Comparison of ENCODE assay signal across 8 mouse cellular contexts in the genomic region with DNA sequence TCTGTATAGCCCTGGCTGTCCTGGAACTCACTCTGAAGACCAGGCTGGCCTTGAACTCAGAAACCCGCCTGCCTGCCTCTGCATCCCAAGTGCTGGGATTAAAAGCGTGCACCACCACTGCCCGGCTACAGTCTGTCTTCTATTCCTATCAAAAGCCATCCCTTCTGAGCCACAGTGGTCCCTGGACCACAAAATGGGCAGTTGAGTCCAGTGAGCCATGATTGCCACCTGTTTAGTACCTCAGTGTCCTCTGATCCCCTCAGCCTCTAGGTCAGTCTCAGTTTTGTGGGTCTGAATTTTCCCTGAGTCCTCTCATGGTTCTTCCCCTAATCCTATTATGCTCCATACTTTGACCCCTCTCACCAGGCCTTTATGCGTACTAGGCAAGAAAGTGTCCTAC. TPM values are rescaled to one million over a fixed set of nuclear protein-coding genes. Genes with fewer than 3 reads are reported as not detected.
A peak's percentile ranks its signal among the peaks of the same experiment; 100 is the strongest.
DNase-seq lines count a peak whose midpoint lies in the region; ATAC-seq lines count a peak whose summit lies in the region.

No protein-coding gene starts in this region.

- peak overlapping the region; percentile 98 for H3K4me3 ChIP-seq in liver, embryonic 11.5 days (ENCODE audit: low read depth, low read length)
- no peak overlapping the region for H3K4me3 ChIP-seq in forebrain, embryonic 12.5 days (replicated peaks)
- H3K4me3 ChIP-seq in limb, embryonic 11.5 days (ENCODE audit: low read depth, low read length), result no peak overlapping the region
- H3K4me3 ChIP-seq in neural tube, embryonic 13.5 days, result peak overlapping the region; percentile 99

- H3K9me3 ChIP-seq in liver, embryonic 11.5 days (ENCODE audit: control insufficient read depth, low read length), result no peaks in the 10 kb centered on the region
- no peaks in the 10 kb centered on the region for H3K9me3 ChIP-seq in forebrain, embryonic 12.5 days
- no peaks in the 10 kb centered on the region for H3K9me3 ChIP-seq in limb, embryonic 11.5 days (ENCODE audit: control insufficient read depth, low read length)
- no peaks in the 10 kb centered on the region for H3K9me3 ChIP-seq in neural tube, embryonic 13.5 days

- no peak for DNase-seq in liver, embryonic 11.5 days (ENCODE audit: low spot score)
- no peak for DNase-seq in liver
- DNase-seq in limb, embryonic 11.5 days (ENCODE audit: low spot score), result no peak
- no peak for DNase-seq in adrenal gland, postnatal 14 days
- no peak for DNase-seq in adrenal gland, adult 18-20 months (ENCODE audit: low spot score in 2 of 2)
- no peak for DNase-seq in frontal cortex, postnatal 36 days (ENCODE audit: low spot score in 2 of 2)

- H3K27ac ChIP-seq in liver, embryonic 11.5 days (ENCODE audit: low read depth, low read length), result no peak overlapping the region
- H3K27ac ChIP-seq in forebrain, embryonic 12.5 days, result peak overlapping the region; percentile 92
- no peak overlapping the region for H3K27ac ChIP-seq in limb, embryonic 11.5 days (replicated peaks; ENCODE audit: low read depth, low read length)
- H3K27ac ChIP-seq in neural tube, embryonic 13.5 days (replicated peaks), result peak overlapping the region; percentile 97; the same call in 1 of the 2 replicates

- no peaks in the 10 kb centered on the region for H3K27me3 ChIP-seq in liver, embryonic 11.5 days (replicated peaks; ENCODE audit: control insufficient read depth, insufficient read depth, low read length)
- H3K27me3 ChIP-seq in forebrain, embryonic 12.5 days, result no peaks in the 10 kb centered on the region
- H3K27me3 ChIP-seq in limb, embryonic 11.5 days (ENCODE audit: control insufficient read depth, insufficient read depth, low read length), result no peaks in the 10 kb centered on the region
- no peaks in the 10 kb centered on the region for H3K27me3 ChIP-seq in neural tube, embryonic 13.5 days

- peak; percentile 6; the same call in 1 of the 2 replicates for ATAC-seq in liver, embryonic 11.5 days (replicated peaks; ENCODE audit: low FRiP score)
- ATAC-seq in forebrain, embryonic 12.5 days (ENCODE audit: low FRiP score), result no peak
- peak; percentile 14 for ATAC-seq in limb, embryonic 11.5 days (ENCODE audit: insufficient number of reproducible peaks, low FRiP score, low TSS enrichment, low read depth)
- 0 out of 2 replicates have a peak, but pooled peaks have one; percentile 7 for ATAC-seq in neural tube, embryonic 13.5 days (ENCODE audit: low read depth)

- no peak overlapping the region for H3K9ac ChIP-seq in liver, embryonic 11.5 days (ENCODE audit: low read depth, low read length)
- H3K9ac ChIP-seq in forebrain, embryonic 12.5 days, result 0 out of 2 replicates have a peak overlapping the region, but pooled peaks have one; percentile 96
- H3K9ac ChIP-seq in limb, embryonic 11.5 days (ENCODE audit: low read length), result no peak overlapping the region
- no peak overlapping the region for H3K9ac ChIP-seq in neural tube, embryonic 13.5 days

- peaks cover 13% of the 10 kb centered on the region for H3K36me3 ChIP-seq in liver, embryonic 11.5 days (ENCODE audit: control insufficient read depth, insufficient read depth, low read length)
- H3K36me3 ChIP-seq in forebrain, embryonic 12.5 days (replicated peaks), result peaks cover 24% of the 10 kb centered on the region
- peaks cover 14% of the 10 kb centered on the region for H3K36me3 ChIP-seq in limb, embryonic 11.5 days (ENCODE audit: control insufficient read depth, insufficient read depth, low read length)
- H3K36me3 ChIP-seq in neural tube, embryonic 13.5 days, result peaks cover 24% of the 10 kb centered on the region

- H3K4me2 ChIP-seq in liver, embryonic 11.5 days, result peak overlapping the region; percentile 98
- peak overlapping the region; percentile 95 for H3K4me2 ChIP-seq in forebrain, embryonic 12.5 days
- no peak overlapping the region for H3K4me2 ChIP-seq in limb, embryonic 11.5 days (ENCODE audit: low read depth, severe bottlenecking)
- H3K4me2 ChIP-seq in neural tube, embryonic 13.5 days, result peak overlapping the region; percentile 85

- WGBS in liver, embryonic 11.5 days, result 79% methylated on average over 4 of the region's 4 CpGs
- 75% methylated on average over 4 of the region's 4 CpGs for WGBS in forebrain, embryonic 12.5 days
- WGBS in limb, embryonic 11.5 days, result 82% methylated on average over 4 of the region's 4 CpGs
- WGBS in neural tube, embryonic 13.5 days, result 77% methylated on average over 4 of the region's 4 CpGs

- H3K4me1 ChIP-seq in liver, embryonic 11.5 days (replicated peaks; ENCODE audit: control insufficient read depth, insufficient read depth, low read length), result peaks cover 15% of the 10 kb centered on the region
- peaks cover 25% of the 10 kb centered on the region for H3K4me1 ChIP-seq in forebrain, embryonic 12.5 days
- H3K4me1 ChIP-seq in limb, embryonic 11.5 days (ENCODE audit: control insufficient read depth, insufficient read depth, low read length), result peaks cover 7% of the 10 kb centered on the region
- peaks cover 26% of the 10 kb centered on the region for H3K4me1 ChIP-seq in neural tube, embryonic 13.5 days (replicated peaks)

RNA-seq across cellular contexts. Expression of gene Phrf1, which starts 0.8 kb away (rescaled TPM):
- 70.9 and 81.0 TPM in 2 replicates for polyA plus RNA-seq in liver, embryonic 11.5 days (2014; fragmentation: Nextera tagmentation; extraction: Ambion mirVana)
- polyA plus RNA-seq in forebrain, embryonic 12.5 days (2016; fragmentation: Nextera tagmentation; extraction: Ambion mirVana), result 106 and 107 TPM in 2 replicates
- polyA plus RNA-seq in limb, embryonic 11.5 days (2014; fragmentation: Nextera tagmentation; extraction: Ambion mirVana), result 83.4 and 93.5 TPM in 2 replicates
- polyA plus RNA-seq in neural tube, embryonic 13.5 days (2015; fragmentation: Nextera tagmentation; extraction: Ambion mirVana), result 71.4 and 74.1 TPM in 2 replicates
- 78.2 and 80.2 TPM in 2 replicates for total RNA-seq in adrenal gland, postnatal 14 days (2021)
- total RNA-seq in adrenal gland, adult 18-20 months (2021), result 10 to 100 TPM; 75.8 to 76.0 TPM

RNA-seq across cellular contexts. Expression of gene Rassf7, which starts 12.1 kb away (rescaled TPM):
- polyA plus RNA-seq in liver, embryonic 11.5 days (2014; fragmentation: Nextera tagmentation; extraction: Ambion mirVana), result 35.1 TPM in 2 replicates
- polyA plus RNA-seq in forebrain, embryonic 12.5 days (2016; fragmentation: Nextera tagmentation; extraction: Ambion mirVana), result 35.4 and 38.5 TPM in 2 replicates
- polyA plus RNA-seq in limb, embryonic 11.5 days (2014; fragmentation: Nextera tagmentation; extraction: Ambion mirVana), result 32.5 and 38.8 TPM in 2 replicates
- 29.8 and 31.7 TPM in 2 replicates for polyA plus RNA-seq in neural tube, embryonic 13.5 days (2015; fragmentation: Nextera tagmentation; extraction: Ambion mirVana)
- total RNA-seq in adrenal gland, postnatal 14 days (2021), result 4.9 and 5.2 TPM in 2 replicates
- total RNA-seq in adrenal gland, adult 18-20 months (2021), result 1 to 10 TPM; 1.4 to 2.6 TPM

RNA-seq across cellular contexts. Expression of gene Lmntd2, which starts 13.9 kb away (rescaled TPM):
- polyA plus RNA-seq in liver, embryonic 11.5 days (2014; fragmentation: Nextera tagmentation; extraction: Ambion mirVana), result 1.8 and 2.6 TPM in 2 replicates
- 3.3 and 3.7 TPM in 2 replicates for polyA plus RNA-seq in forebrain, embryonic 12.5 days (2016; fragmentation: Nextera tagmentation; extraction: Ambion mirVana)
- polyA plus RNA-seq in limb, embryonic 11.5 days (2014; fragmentation: Nextera tagmentation; extraction: Ambion mirVana), result 3.8 and 5.1 TPM in 2 replicates
- 1.3 and 1.5 TPM in 2 replicates for polyA plus RNA-seq in neural tube, embryonic 13.5 days (2015; fragmentation: Nextera tagmentation; extraction: Ambion mirVana)
- 0.26 and 0.34 TPM in 2 replicates for total RNA-seq in adrenal gland, postnatal 14 days (2021)
- under 1 TPM; 0.13 to 0.33 TPM for total RNA-seq in adrenal gland, adult 18-20 months (2021)

RNA-seq across cellular contexts. Expression of gene Lrrc56, which starts 33.8 kb away (rescaled TPM):
- 20.8 and 20.9 TPM in 2 replicates for polyA plus RNA-seq in liver, embryonic 11.5 days (2014; fragmentation: Nextera tagmentation; extraction: Ambion mirVana)
- polyA plus RNA-seq in forebrain, embryonic 12.5 days (2016; fragmentation: Nextera tagmentation; extraction: Ambion mirVana), result 14.2 and 16.0 TPM in 2 replicates
- 11.7 and 12.5 TPM in 2 replicates for polyA plus RNA-seq in limb, embryonic 11.5 days (2014; fragmentation: Nextera tagmentation; extraction: Ambion mirVana)
- polyA plus RNA-seq in neural tube, embryonic 13.5 days (2015; fragmentation: Nextera tagmentation; extraction: Ambion mirVana), result 7.6 and 9.0 TPM in 2 replicates
- total RNA-seq in adrenal gland, postnatal 14 days (2021), result 7.6 and 9.6 TPM in 2 replicates
- 1 to 10 TPM; 3.9 to 6.9 TPM for total RNA-seq in adrenal gland, adult 18-20 months (2021)

RNA-seq across cellular contexts. Expression of gene Hras, which starts 34.0 kb away (rescaled TPM):
- 112 and 118 TPM in 2 replicates for polyA plus RNA-seq in liver, embryonic 11.5 days (2014; fragmentation: Nextera tagmentation; extraction: Ambion mirVana)
- 79.1 and 89.4 TPM in 2 replicates for polyA plus RNA-seq in forebrain, embryonic 12.5 days (2016; fragmentation: Nextera tagmentation; extraction: Ambion mirVana)
- polyA plus RNA-seq in limb, embryonic 11.5 days (2014; fragmentation: Nextera tagmentation; extraction: Ambion mirVana), result 98.7 and 99.1 TPM in 2 replicates
- 130 and 139 TPM in 2 replicates for polyA plus RNA-seq in neural tube, embryonic 13.5 days (2015; fragmentation: Nextera tagmentation; extraction: Ambion mirVana)
- total RNA-seq in adrenal gland, postnatal 14 days (2021), result 81.7 and 83.6 TPM in 2 replicates
- total RNA-seq in adrenal gland, adult 18-20 months (2021), result 10 to 100 TPM; 87.8 to 99.7 TPM

Comparison
In these comparisons a context has a peak if more than half of its experiments do, and no peak if none do; other contexts are left out.
1. H3K27ac ChIP-seq: peak in forebrain, embryonic 12.5 days (single experiment) and neural tube, embryonic 13.5 days (single experiment); none in liver, embryonic 11.5 days (single experiment) and limb, embryonic 11.5 days (single experiment).
2. H3K4me3 ChIP-seq: peak in liver, embryonic 11.5 days (single experiment) and neural tube, embryonic 13.5 days (single experiment); none in forebrain, embryonic 12.5 days (single experiment) and limb, embryonic 11.5 days (single experiment).